In the genomic region with DNA sequence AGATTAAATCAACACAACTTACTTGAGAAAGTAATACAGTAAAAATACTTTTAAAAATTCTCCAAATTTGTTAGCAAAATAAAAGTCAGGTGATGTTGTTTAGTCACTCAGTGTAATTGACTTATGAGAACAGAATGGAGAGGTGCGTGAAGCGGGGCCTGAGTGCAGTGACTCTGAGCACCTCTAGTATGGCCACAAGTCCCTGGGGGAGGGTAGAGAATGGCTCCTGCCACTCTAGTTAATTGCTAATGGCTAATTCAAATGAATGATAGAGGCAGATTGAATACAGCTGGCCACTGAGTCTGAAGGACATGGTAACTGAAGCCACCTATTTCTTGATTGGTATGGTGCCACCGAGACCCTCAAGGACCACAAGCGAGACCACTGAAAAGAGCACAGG, we compare ENCODE assay signal across 26 mouse cellular contexts.
"Had no signal": no experiment of that assay in that cellular context is flagged by ENCODE, and none has a peak within 500 bp of the region (broad histone marks: within the 10 kb centered on the region; RNA-seq: fewer than 3 reads in every experiment).

No protein-coding gene starts in this region.

- H3K27me3 ChIP-seq: heart, embryonic 12.5 days; hindbrain, embryonic 12.5 days; kidney, embryonic 15.5 days; limb, embryonic 12.5 days; liver, embryonic 13.5 days; liver, embryonic 15.5 days had no signal

- H3K4me1 ChIP-seq: heart, embryonic 10.5 days; heart, embryonic 12.5 days; hindbrain, embryonic 10.5 days; hindbrain, embryonic 12.5 days; kidney, embryonic 15.5 days; limb, embryonic 10.5 days; limb, embryonic 12.5 days; liver, embryonic 13.5 days; liver, embryonic 15.5 days had no signal

- ATAC-seq: hindbrain, embryonic 16.5 days; intestine, embryonic 16.5 days had no signal

- H3K27ac ChIP-seq: gastrocnemius, adult 2 months; heart, adult 2 months; heart, embryonic 10.5 days; hindbrain, embryonic 10.5 days; hindbrain, embryonic 12.5 days; hindbrain, embryonic 14.5 days; kidney, embryonic 15.5 days; kidney, postnatal 0 days; limb, embryonic 10.5 days; limb, embryonic 12.5 days; liver, embryonic 13.5 days; liver, embryonic 15.5 days had no signal

- DNase-seq: gastrocnemius, adult 2 months; gastrocnemius, postnatal 10 days; gastrocnemius, postnatal 25 days; heart, adult 2 months; heart, postnatal 10 days; heart, postnatal 4 days; kidney, adult 11 months; kidney, adult 2 months; kidney, adult 9 months; kidney, postnatal 14 days; kidney, postnatal 36 days; liver; liver, embryonic 13.5 days had no signal

- H3K4me3 ChIP-seq: gastrocnemius, adult 2 months; heart, adult 2 months; heart, embryonic 10.5 days; heart, embryonic 12.5 days; hindbrain, embryonic 10.5 days; hindbrain, embryonic 12.5 days; kidney, embryonic 15.5 days; limb, embryonic 10.5 days; limb, embryonic 12.5 days; liver, embryonic 13.5 days; liver, embryonic 15.5 days had no signal

- H3K9ac ChIP-seq: heart, embryonic 12.5 days; hindbrain, embryonic 12.5 days; hindbrain, embryonic 14.5 days; kidney, embryonic 15.5 days; limb, embryonic 12.5 days; liver, embryonic 13.5 days; liver, embryonic 15.5 days had no signal

- H3K9me3 ChIP-seq: heart, embryonic 10.5 days; heart, embryonic 12.5 days; hindbrain, embryonic 10.5 days; hindbrain, embryonic 12.5 days; kidney, embryonic 15.5 days; limb, embryonic 10.5 days; limb, embryonic 12.5 days; liver, embryonic 13.5 days; liver, embryonic 15.5 days had no signal

- H3K4me2 ChIP-seq: heart, embryonic 12.5 days; hindbrain, embryonic 12.5 days; hindbrain, embryonic 14.5 days; kidney, embryonic 15.5 days; limb, embryonic 12.5 days; liver, embryonic 11.5 days; liver, embryonic 13.5 days; liver, embryonic 15.5 days had no signal
